Comparison of ENCODE assay signal across 8 mouse cellular contexts in the genomic region with DNA sequence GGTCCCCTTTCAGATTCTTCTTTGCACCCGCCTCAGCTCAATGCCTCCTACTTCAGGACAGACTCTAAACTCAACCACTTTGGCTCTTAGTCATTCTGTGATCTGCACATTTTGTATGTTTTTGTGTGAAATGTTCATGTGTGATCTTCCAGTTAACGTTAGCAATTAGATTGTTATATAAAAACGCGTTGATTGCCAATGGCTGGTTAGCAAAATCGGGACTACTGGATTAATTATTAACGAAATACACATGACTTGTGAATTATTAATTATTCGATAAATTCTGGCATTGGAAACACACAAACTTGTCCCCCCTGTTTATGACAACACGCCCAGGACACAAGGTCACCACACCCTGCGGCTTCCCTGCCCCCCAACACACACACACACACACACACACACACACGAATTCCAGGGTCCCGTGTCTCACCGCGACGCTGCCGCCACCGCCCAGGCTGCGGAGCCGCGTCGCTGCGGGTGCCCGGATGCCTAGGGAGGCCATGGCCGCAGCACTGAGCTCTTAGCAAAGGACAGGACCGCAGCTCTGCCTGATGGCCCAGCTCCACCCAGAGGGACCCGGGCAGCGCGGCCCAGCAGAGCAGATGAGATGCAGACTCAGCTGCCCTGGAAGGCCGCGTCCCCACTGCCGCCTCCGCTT. TPM values are rescaled to one million over a fixed set of nuclear protein-coding genes. Genes with fewer than 3 reads are reported as not detected.
DNase-seq lines count a peak whose midpoint lies in the region; ATAC-seq and TF ChIP-seq lines count a peak whose summit lies in the region.

No protein-coding gene starts in this region.

- no peak for DNase-seq in heart, adult 2 months
- no peak for DNase-seq in heart, adult 9 months (ENCODE audit: low spot score in 2 of 2)
- DNase-seq in CD4-positive, CD25-positive, alpha-beta regulatory T cell, adult 2 months (ENCODE audit: low read depth, low spot score) = peak; percentile 66
- peak; percentile 42 for DNase-seq in c-Kit-positive CD71-positive TER-119-positive erythroid progenitor cells, embryonic 14.5 days (ENCODE audit: low spot score)
- DNase-seq in hindbrain, embryonic 11.5 days (ENCODE audit: low spot score) = peak; percentile 67
- DNase-seq in layer of hippocampus, postnatal 36 days = no peak

- TF ChIP-seq EP300 in heart, adult 2 months (IDR thresholded peaks at IDR 0.05; ENCODE audit: insufficient read depth, low read depth, low read length) = no peak

- no peak for TF ChIP-seq POLR2A in heart, adult 2 months (IDR thresholded peaks at IDR 0.05; ENCODE audit: insufficient read depth, low read depth, low read length)

- no peaks in the 10 kb centered on the region for H3K27me3 ChIP-seq in heart, adult 2 months (ENCODE audit: control insufficient read depth, insufficient read depth, low read length)
- no peaks in the 10 kb centered on the region for H3K27me3 ChIP-seq in hindbrain, embryonic 11.5 days (ENCODE audit: control insufficient read depth, insufficient read depth, low read length)
- no peaks in the 10 kb centered on the region for H3K27me3 ChIP-seq in limb, embryonic 13.5 days
- no peaks in the 10 kb centered on the region for H3K27me3 ChIP-seq in neural tube, embryonic 12.5 days (replicated peaks)

- peak overlapping the region; percentile 90 for H3K4me3 ChIP-seq in heart, adult 2 months
- H3K4me3 ChIP-seq in hindbrain, embryonic 11.5 days (ENCODE audit: low read depth, low read length) = peak overlapping the region; percentile 87
- peak overlapping the region; percentile 89 for H3K4me3 ChIP-seq in limb, embryonic 13.5 days
- peak overlapping the region; percentile 93 for H3K4me3 ChIP-seq in neural tube, embryonic 12.5 days

- WGBS in heart, adult 2 months = under 1% methylated on average over 31 of the region's 31 CpGs
- WGBS in hindbrain, embryonic 11.5 days = 1% methylated on average over 30 of the region's 31 CpGs
- whole genome bisulfite sequencing in limb, embryonic 13.5 days = 2% methylated on average over 30 of the region's 31 CpGs
- WGBS in neural tube, embryonic 12.5 days = under 1% methylated on average over 31 of the region's 31 CpGs

- no peaks in the 10 kb centered on the region for H3K9me3 ChIP-seq in hindbrain, embryonic 11.5 days (ENCODE audit: control insufficient read depth, low read length)
- 0 out of 2 replicates have a peak, but pooled peaks cover 4% of the 10 kb centered on the region for H3K9me3 ChIP-seq in limb, embryonic 13.5 days
- H3K9me3 ChIP-seq in neural tube, embryonic 12.5 days = peaks cover 8% of the 10 kb centered on the region; the same call in 1 of the 2 replicates

- H3K36me3 ChIP-seq in heart, adult 2 months (ENCODE audit: control insufficient read depth, insufficient read depth, low read length) = peaks cover 21% of the 10 kb centered on the region
- peaks cover 3% of the 10 kb centered on the region; the same call in 1 of the 2 replicates for H3K36me3 ChIP-seq in hindbrain, embryonic 11.5 days (ENCODE audit: control insufficient read depth, insufficient read depth, low read length)
- peaks cover 25% of the 10 kb centered on the region for H3K36me3 ChIP-seq in limb, embryonic 13.5 days
- peaks cover 33% of the 10 kb centered on the region for H3K36me3 ChIP-seq in neural tube, embryonic 12.5 days

- peak; percentile 91 for ATAC-seq in hindbrain, embryonic 11.5 days (ENCODE audit: low FRiP score)
- peak; percentile 84 for ATAC-seq in limb, embryonic 13.5 days (ENCODE audit: low FRiP score, low read depth)
- ATAC-seq in neural tube, embryonic 12.5 days (ENCODE audit: low FRiP score, low read depth) = peak; percentile 89

- H3K9ac ChIP-seq in heart, adult 2 months (ENCODE audit: low read depth, low read length) = peak overlapping the region; percentile 91
- peak overlapping the region; percentile 94 for H3K9ac ChIP-seq in hindbrain, embryonic 11.5 days (ENCODE audit: low read depth, low read length)
- peak overlapping the region; percentile 97 for H3K9ac ChIP-seq in limb, embryonic 13.5 days
- peak overlapping the region; percentile 86 for H3K9ac ChIP-seq in neural tube, embryonic 12.5 days

- H3K27ac ChIP-seq in heart, adult 2 months = peak overlapping the region; percentile 91
- peak overlapping the region; percentile 88 for H3K27ac ChIP-seq in hindbrain, embryonic 11.5 days (ENCODE audit: low read depth, low read length)
- peak overlapping the region; percentile 90 for H3K27ac ChIP-seq in limb, embryonic 13.5 days
- H3K27ac ChIP-seq in neural tube, embryonic 12.5 days = peak overlapping the region; percentile 79

- H3K79me2 ChIP-seq in heart, adult 2 months (replicated peaks; ENCODE audit: control insufficient read depth, insufficient read depth, low read length) = peaks cover 13% of the 10 kb centered on the region

- no peak for TF ChIP-seq CTCF in heart, adult 2 months (IDR thresholded peaks at IDR 0.05)

- intact Hi-C loops in heart, adult 2 months (cut with DNase I) = loop anchor here (1.0 to 10.0 kb wide), 4 partner anchors 43 to 307 kb away; a partner anchor contains a TSS

- peaks cover 10% of the 10 kb centered on the region for H3K4me1 ChIP-seq in heart, adult 2 months (ENCODE audit: control insufficient read depth, insufficient read depth, low read length)
- peaks cover 5% of the 10 kb centered on the region for H3K4me1 ChIP-seq in hindbrain, embryonic 11.5 days (replicated peaks; ENCODE audit: control insufficient read depth, insufficient read depth, low read length)
- H3K4me1 ChIP-seq in limb, embryonic 13.5 days = peaks cover 17% of the 10 kb centered on the region
- H3K4me1 ChIP-seq in neural tube, embryonic 12.5 days = peaks cover 20% of the 10 kb centered on the region

- peak overlapping the region; percentile 57 for H3K4me2 ChIP-seq in hindbrain, embryonic 11.5 days (replicated peaks; ENCODE audit: low read depth, low read length)
- H3K4me2 ChIP-seq in limb, embryonic 13.5 days (replicated peaks) = peak overlapping the region; percentile 74
- peak overlapping the region; percentile 68 for H3K4me2 ChIP-seq in neural tube, embryonic 12.5 days (replicated peaks)

RNA-seq across cellular contexts. Expression of a gene that starts 0.5 kb away (rescaled TPM):
- 10 to 100 TPM; 25.7 to 27.3 TPM for total RNA-seq in heart, adult 2 months (2021)
- polyA plus RNA-seq in heart, adult 2 months (2012; rRNA removed) = 8.6 and 17.5 TPM in 2 replicates
- 38.3 and 56.8 TPM in 2 replicates for polyA plus RNA-seq in hindbrain, embryonic 11.5 days (2014; fragmentation: Nextera tagmentation; extraction: Ambion mirVana)
- 46.3 and 50.3 TPM in 2 replicates for polyA plus RNA-seq in limb, embryonic 13.5 days (2015; fragmentation: Nextera tagmentation; extraction: Ambion mirVana)
- polyA plus RNA-seq in neural tube, embryonic 12.5 days (2016; fragmentation: Nextera tagmentation; extraction: Ambion mirVana) = 39.9 and 44.9 TPM in 2 replicates
- total RNA-seq in layer of hippocampus, postnatal 36 days (2021) = 100 to 1,000 TPM in 1 of 2 experiments, 10 to 100 TPM in 1; 98.6 to 106 TPM

RNA-seq across cellular contexts. Expression of a gene that starts 22.2 kb away (rescaled TPM):
- total RNA-seq in heart, adult 2 months (2021) = under 1 TPM; 0.18 to 0.23 TPM
- 0.06 and 0.32 TPM in 2 replicates for polyA plus RNA-seq in heart, adult 2 months (2012; rRNA removed)
- 43.0 and 49.1 TPM in 2 replicates for polyA plus RNA-seq in hindbrain, embryonic 11.5 days (2014; fragmentation: Nextera tagmentation; extraction: Ambion mirVana)
- 5.3 and 5.8 TPM in 2 replicates for polyA plus RNA-seq in limb, embryonic 13.5 days (2015; fragmentation: Nextera tagmentation; extraction: Ambion mirVana)
- polyA plus RNA-seq in neural tube, embryonic 12.5 days (2016; fragmentation: Nextera tagmentation; extraction: Ambion mirVana) = 43.4 and 44.3 TPM in 2 replicates
- 1 to 10 TPM; 7.0 to 7.9 TPM for total RNA-seq in layer of hippocampus, postnatal 36 days (2021)

RNA-seq across cellular contexts. Expression of a gene that starts 42.5 kb away (rescaled TPM):
- total RNA-seq in heart, adult 2 months (2021) = 10 to 100 TPM in 1 of 2 experiments, 1 to 10 TPM in 1; 9.0 to 10.6 TPM
- 2.4 and 7.7 TPM in 2 replicates for polyA plus RNA-seq in heart, adult 2 months (2012; rRNA removed)
- 20.3 and 24.4 TPM in 2 replicates for polyA plus RNA-seq in hindbrain, embryonic 11.5 days (2014; fragmentation: Nextera tagmentation; extraction: Ambion mirVana)
- polyA plus RNA-seq in limb, embryonic 13.5 days (2015; fragmentation: Nextera tagmentation; extraction: Ambion mirVana) = 21.7 and 22.0 TPM in 2 replicates
- 15.7 and 17.3 TPM in 2 replicates for polyA plus RNA-seq in neural tube, embryonic 12.5 days (2016; fragmentation: Nextera tagmentation; extraction: Ambion mirVana)
- 10 to 100 TPM; 32.0 to 33.8 TPM for total RNA-seq in layer of hippocampus, postnatal 36 days (2021)

Comparison
In these comparisons a context has a peak if more than half of its experiments do, and no peak if none do; other contexts are left out.
1. DNase-seq: peak in CD4-positive, CD25-positive, alpha-beta regulatory T cell, adult 2 months (single experiment), c-Kit-positive CD71-positive TER-119-positive erythroid progenitor cells, embryonic 14.5 days (single experiment) and hindbrain, embryonic 11.5 days (single experiment); none in heart, adult 2 months (0 of 2), heart, adult 9 months (0 of 2) and layer of hippocampus, postnatal 36 days (0 of 2).
2. Peak in every context shown above with its lines, with median percentiles within 50 percentile points of each other: H3K27ac ChIP-seq, H3K4me3 ChIP-seq, H3K9ac ChIP-seq, ATAC-seq and H3K4me2 ChIP-seq.